Mouse (Mus musculus) intestine, postnatal 0 days (tissue): ENCODE measurements at regions not wholly inside any gene's neighbourhood (a gene's known extent, or its start where the extent isn't known, plus 50 kb on each side); places are given as distances from the start of the nearest gene placed in this dataset.

Experiments used
- ATAC-seq: fragments of 200-750 bp; cut with Nextera tagmentation; 2 replicates; pipeline ENCODE4 v1.8.0; 2017; ENCODE audit warnings: mild to moderate bottlenecking, moderate TSS enrichment, moderate library complexity
- H3K27ac ChIP-seq: fragments of 300-500 bp; sonication (generic); 2 replicates; pipeline ENCODE4 v1.5.1; 2014; ENCODE audit warnings: mild to moderate bottlenecking, low read depth, low read length, moderate library complexity
- H3K27me3 ChIP-seq: fragments of 300-500 bp; sonication (generic); replicated peaks from 2 replicates; pipeline ENCODE4 v1.6.1; 2014; ENCODE audit warnings: low read length, mixed read lengths; ENCODE audit not compliant: control insufficient read depth, insufficient read depth
- H3K36me3 ChIP-seq: fragments of 300-500 bp; sonication (generic); 2 replicates; pipeline ENCODE4 v1.6.1; 2014; ENCODE audit warnings: mild to moderate bottlenecking, moderate library complexity; ENCODE audit not compliant: control insufficient read depth, insufficient read depth
- H3K4me1 ChIP-seq: fragments of 300-500 bp; sonication (generic); replicated peaks from 2 replicates; pipeline ENCODE4 v1.6.1; 2014; ENCODE audit warnings: antibody characterized with exemption, low read length, mixed read lengths; ENCODE audit not compliant: control insufficient read depth, insufficient read depth
- H3K4me2 ChIP-seq: fragments of 300-500 bp; sonication (generic); replicated peaks from 2 replicates; pipeline ENCODE4 v1.6.1; 2014; ENCODE audit warnings: low read depth, mild to moderate bottlenecking, moderate library complexity
- H3K4me3 ChIP-seq: fragments of 300-500 bp; sonication (generic); 2 replicates; pipeline ENCODE4 v1.5.1; 2014; ENCODE audit warnings: low read depth, low read length
- H3K9ac ChIP-seq: fragments of 300-500 bp; sonication (generic); 2 replicates; pipeline ENCODE4 v1.6.1; 2014; ENCODE audit warnings: mild to moderate bottlenecking, low read depth, low read length
- H3K9me3 ChIP-seq: fragments of 300-500 bp; sonication (generic); 2 replicates; pipeline ENCODE4 v1.6.1; 2016; ENCODE audit warnings: mixed run types; ENCODE audit not compliant: control insufficient read depth
- CTCF ChIP-seq: sonication (generic); IDR thresholded peaks from 2 replicates; pipeline ENCODE4 v1.5.1; 2016; ENCODE audit warnings: low read depth, mild to moderate bottlenecking, control low read depth, antibody characterized with exemption, moderate library complexity
- WGBS: fragments of 180-500 bp; shearing (Covaris S2); extraction: QIAGEN DNeasy Blood & Tissue Kit; methylation state at CpG from one replicate; pipeline ENCODE4 v1.1.7; 2014; 5-methylcytosine and 5-hydroxymethylcytosine counted together

DNA sequence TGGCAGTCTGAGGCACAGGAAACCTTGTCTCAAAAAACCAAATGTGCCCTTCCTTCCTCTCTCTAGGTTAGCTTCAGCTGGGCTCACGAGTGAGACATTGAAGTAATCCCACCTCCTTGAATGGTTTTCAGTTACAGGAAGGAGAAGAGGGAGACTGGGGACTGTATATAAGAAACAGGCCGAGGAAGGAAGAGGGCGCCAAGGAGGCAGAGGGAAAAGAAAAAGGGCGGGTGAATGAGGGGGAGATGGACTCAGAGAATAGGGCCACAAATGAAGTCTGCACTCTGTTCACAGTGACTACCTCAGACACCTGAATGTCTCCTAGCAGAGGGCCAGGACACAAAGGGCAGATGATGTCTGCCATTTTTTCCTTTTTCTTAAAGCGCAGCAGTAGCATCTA is 171.9 kb downstream of the Sox4 start:
- no peak overlapping the region for H3K4me2 ChIP-seq
- H3K36me3 ChIP-seq = no peaks in the 10 kb centered on the region
- no peaks in the 10 kb centered on the region for H3K9me3 ChIP-seq
- H3K4me3 ChIP-seq = no peak overlapping the region
- 0 out of 2 replicates have a peak, but pooled peaks have one; percentile 14 for TF ChIP-seq CTCF
- 65% methylated on average over 5 of the region's 5 CpGs for WGBS
- H3K27ac ChIP-seq = no peak overlapping the region
- H3K9ac ChIP-seq = no peak overlapping the region
- no peaks in the 10 kb centered on the region for H3K4me1 ChIP-seq
- no peaks in the 10 kb centered on the region for H3K27me3 ChIP-seq
- no peak for ATAC-seq

DNA sequence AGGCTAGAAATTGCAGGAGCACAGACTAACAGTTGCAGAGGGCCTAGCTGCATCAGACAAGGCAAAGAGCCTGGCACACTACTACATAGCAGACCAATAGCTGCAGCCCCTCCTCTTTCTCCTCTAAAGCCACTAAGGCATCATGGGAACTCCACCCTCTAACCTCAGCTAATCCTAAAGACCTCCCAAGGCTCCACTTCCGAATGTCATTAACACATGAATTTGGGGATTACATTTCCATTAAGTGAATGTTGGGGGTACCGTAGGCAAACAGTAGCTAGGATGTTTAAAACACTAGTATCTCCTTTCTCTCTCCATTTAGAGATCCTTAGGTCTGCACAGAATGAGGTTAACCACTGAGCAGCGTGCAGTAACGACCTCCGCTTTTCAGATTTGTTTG is 173.1 kb downstream of the Sox4 start:
- WGBS = 88% methylated on average over 5 of the region's 5 CpGs
- Histone ChIP-seq H3K4me3 (no peak overlapping the region), H3K9ac (no peak overlapping the region), H3K27ac (no peak overlapping the region), H3K36me3 (no peaks in the 10 kb centered on the region), H3K4me2 (no peak overlapping the region), H3K27me3 (no peaks in the 10 kb centered on the region), H3K4me1 (no peaks in the 10 kb centered on the region), H3K9me3 (no peaks in the 10 kb centered on the region)
- no peak for ATAC-seq
- TF ChIP-seq CTCF = no peak

DNA sequence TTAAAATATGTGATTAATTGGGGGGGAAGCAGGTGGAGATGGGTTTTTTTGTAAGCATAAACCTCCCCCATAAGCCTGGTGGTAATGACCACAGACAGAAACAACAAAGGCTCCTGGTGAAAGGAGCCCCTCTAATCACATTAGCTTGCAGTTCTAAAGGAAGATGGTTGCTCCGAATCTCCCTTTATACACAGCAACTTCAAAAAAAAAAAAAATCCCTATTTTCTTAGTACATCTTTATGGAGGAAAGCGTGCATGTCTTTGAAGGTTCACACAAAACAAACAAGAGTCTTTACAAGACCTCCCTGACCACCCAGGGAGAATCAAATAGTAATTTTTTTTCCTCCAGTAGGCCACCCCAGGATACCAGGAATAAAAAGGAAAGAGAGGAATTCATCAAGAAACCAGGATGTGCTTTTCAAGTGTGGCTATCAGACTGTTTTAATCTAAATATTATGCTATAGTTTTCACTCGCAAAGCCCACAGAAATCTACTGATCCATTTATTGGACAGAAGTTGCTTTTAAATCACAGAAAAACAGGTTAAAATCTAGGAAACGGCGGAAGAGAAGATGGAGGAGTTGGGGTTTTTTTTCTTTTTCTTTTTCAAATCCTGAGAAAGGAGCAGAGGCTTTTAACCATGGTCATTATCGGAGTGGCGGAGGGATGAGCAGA is 178.2 kb downstream of the Sox4 start:
- H3K27me3 ChIP-seq = no peaks in the 10 kb centered on the region
- WGBS = 75% methylated on average over 7 of the region's 7 CpGs
- ATAC-seq = no peak
- H3K27ac ChIP-seq = no peak overlapping the region
- no peaks in the 10 kb centered on the region for H3K9me3 ChIP-seq
- no peaks in the 10 kb centered on the region for H3K4me1 ChIP-seq
- H3K36me3 ChIP-seq = no peaks in the 10 kb centered on the region
- no peak for TF ChIP-seq CTCF
- H3K9ac ChIP-seq = no peak overlapping the region
- H3K4me3 ChIP-seq = no peak overlapping the region
- H3K4me2 ChIP-seq = no peak overlapping the region

DNA sequence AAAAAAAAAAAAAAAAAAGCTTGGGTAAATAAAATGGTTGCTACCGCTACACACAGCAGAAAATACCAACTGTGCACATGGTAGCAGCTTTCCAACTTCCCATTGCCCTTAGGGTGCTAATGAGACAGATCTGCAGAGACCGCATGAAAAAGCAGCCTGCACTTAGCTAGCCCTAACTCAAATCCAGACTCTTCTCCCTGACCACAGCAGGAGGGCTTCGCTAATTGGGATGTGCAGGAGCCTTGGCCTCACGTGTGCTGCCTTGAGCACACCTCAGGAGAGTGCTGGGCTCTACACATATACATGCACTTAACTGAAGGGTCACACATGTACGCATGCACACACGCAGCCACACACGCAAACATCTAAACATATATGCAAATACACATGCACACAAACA is 178.9 kb downstream of the Sox4 start:
- H3K4me3 ChIP-seq = no peak overlapping the region
- ATAC-seq = no peak
- H3K9ac ChIP-seq = no peak overlapping the region
- no peaks in the 10 kb centered on the region for H3K9me3 ChIP-seq
- H3K27me3 ChIP-seq = no peaks in the 10 kb centered on the region
- TF ChIP-seq CTCF = no peak
- no peaks in the 10 kb centered on the region for H3K36me3 ChIP-seq
- no peaks in the 10 kb centered on the region for H3K4me1 ChIP-seq
- no peak overlapping the region for H3K4me2 ChIP-seq
- WGBS = 89% methylated on average over 7 of the region's 7 CpGs
- no peak overlapping the region for H3K27ac ChIP-seq

DNA sequence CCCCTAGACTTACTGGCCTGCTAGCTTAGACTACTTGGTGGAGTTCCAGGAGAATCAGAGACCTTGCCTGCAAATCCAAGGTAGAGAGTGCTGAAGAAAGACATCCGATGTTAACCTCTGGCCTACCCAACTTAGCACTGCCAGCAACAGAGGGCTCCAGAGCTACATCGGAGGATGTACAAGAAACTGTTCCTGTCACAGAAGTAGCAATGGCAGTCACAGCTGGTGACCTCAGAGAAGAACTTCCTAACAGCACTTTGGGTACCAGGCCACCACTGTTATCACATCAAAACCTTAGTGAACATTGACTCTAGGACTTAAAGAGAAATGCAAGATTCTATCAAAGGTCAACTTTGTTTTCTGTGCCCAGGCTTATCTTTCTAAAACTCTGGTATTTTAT is 180.0 kb downstream of the Sox4 start:
- H3K4me2 ChIP-seq = no peak overlapping the region
- no peak overlapping the region for H3K27ac ChIP-seq
- H3K4me1 ChIP-seq = no peaks in the 10 kb centered on the region
- no peak overlapping the region for H3K4me3 ChIP-seq
- 81% methylated on average over 2 of the region's 2 CpGs for WGBS
- H3K9ac ChIP-seq = no peak overlapping the region
- no peaks in the 10 kb centered on the region for H3K27me3 ChIP-seq
- no peaks in the 10 kb centered on the region for H3K36me3 ChIP-seq
- ATAC-seq = no peak
- TF ChIP-seq CTCF = no peak
- H3K9me3 ChIP-seq = no peaks in the 10 kb centered on the region

DNA sequence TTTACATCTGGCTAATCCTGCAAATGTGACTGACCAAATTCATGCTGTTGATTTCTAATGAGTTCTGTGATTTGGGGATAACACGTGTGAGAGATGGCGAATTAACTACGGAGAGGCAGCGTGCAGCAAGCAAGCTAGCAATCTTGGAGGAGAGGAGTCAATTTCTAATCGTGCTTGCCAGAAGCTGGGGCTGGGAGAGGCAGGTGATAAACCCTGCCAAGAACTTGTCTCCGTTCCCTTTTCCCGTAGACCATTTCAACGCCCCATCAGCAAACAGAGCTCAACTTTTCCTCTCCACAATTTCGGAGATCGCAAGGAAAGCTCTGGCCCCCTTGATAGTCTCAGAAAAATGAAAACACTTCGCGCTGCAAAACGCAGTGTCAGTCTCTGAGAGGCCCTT is 183.0 kb downstream of the Sox4 start:
- ATAC-seq = no peak
- no peak for TF ChIP-seq CTCF

More for the DNA sequence above, 183.0 kb downstream of the Sox4 start:
- no peaks in the 10 kb centered on the region for H3K4me1 ChIP-seq
- 25% methylated on average over 13 of the region's 13 CpGs for WGBS
- no peaks in the 10 kb centered on the region for H3K9me3 ChIP-seq
- no peak overlapping the region for H3K4me3 ChIP-seq
- H3K27me3 ChIP-seq = no peaks in the 10 kb centered on the region
- no peak overlapping the region for H3K27ac ChIP-seq
- H3K4me2 ChIP-seq = peak overlapping the region; percentile 37; the same call in 1 of the 2 replicates
- no peaks in the 10 kb centered on the region; the same call in 1 of the 2 replicates for H3K36me3 ChIP-seq
- no peak overlapping the region for H3K9ac ChIP-seq
